Mouse (Mus musculus): ENCODE data around the gene Trim75.

Gene Trim75

GRCm38 (mm10) chr8:64942946-64943345 is 44.7 kb downstream of the Trim75 start:
- no peak for DNase-seq

GRCm38 (mm10) chr8:64941495-64941894 is 46.1 kb downstream of the Trim75 start:
- peak; percentile 37 to 75 for DNase-seq

GRCm38 (mm10) chr8:64941019-64941418 is 46.6 kb downstream of the Trim75 start:
- DNase-seq, result no peak

GRCm38 (mm10) chr8:64934997-64935396 is 52.6 kb downstream of the Trim75 start:
- no peak for DNase-seq
